Mouse (Mus musculus) intestine, postnatal 0 days (tissue): ENCODE data around the gene Apof. TPM values are rescaled to one million over a fixed set of nuclear protein-coding genes. Genes with fewer than 3 reads are reported as not detected.
"Not testable (repeated sequence)": the region's sequence is repeated elsewhere in the genome, so short reads cannot be mapped to it uniquely, and the experiment has no call there.

Experiments used
- ATAC-seq: fragments of 200-750 bp; cut with Nextera tagmentation; 2 replicates; pipeline ENCODE4 v1.8.0; 2017; ENCODE audit warnings: mild to moderate bottlenecking, moderate TSS enrichment, moderate library complexity
- H3K27ac ChIP-seq: fragments of 300-500 bp; sonication (generic); 2 replicates; pipeline ENCODE4 v1.5.1; 2014; ENCODE audit warnings: mild to moderate bottlenecking, low read depth, low read length, moderate library complexity
- H3K27me3 ChIP-seq: fragments of 300-500 bp; sonication (generic); replicated peaks from 2 replicates; pipeline ENCODE4 v1.6.1; 2014; ENCODE audit warnings: low read length, mixed read lengths; ENCODE audit not compliant: control insufficient read depth, insufficient read depth
- H3K36me3 ChIP-seq: fragments of 300-500 bp; sonication (generic); 2 replicates; pipeline ENCODE4 v1.6.1; 2014; ENCODE audit warnings: mild to moderate bottlenecking, moderate library complexity; ENCODE audit not compliant: control insufficient read depth, insufficient read depth
- H3K4me1 ChIP-seq: fragments of 300-500 bp; sonication (generic); replicated peaks from 2 replicates; pipeline ENCODE4 v1.6.1; 2014; ENCODE audit warnings: antibody characterized with exemption, low read length, mixed read lengths; ENCODE audit not compliant: control insufficient read depth, insufficient read depth
- H3K4me2 ChIP-seq: fragments of 300-500 bp; sonication (generic); replicated peaks from 2 replicates; pipeline ENCODE4 v1.6.1; 2014; ENCODE audit warnings: low read depth, mild to moderate bottlenecking, moderate library complexity
- H3K4me3 ChIP-seq: fragments of 300-500 bp; sonication (generic); 2 replicates; pipeline ENCODE4 v1.5.1; 2014; ENCODE audit warnings: low read depth, low read length
- H3K9ac ChIP-seq: fragments of 300-500 bp; sonication (generic); 2 replicates; pipeline ENCODE4 v1.6.1; 2014; ENCODE audit warnings: mild to moderate bottlenecking, low read depth, low read length
- H3K9me3 ChIP-seq: fragments of 300-500 bp; sonication (generic); 2 replicates; pipeline ENCODE4 v1.6.1; 2016; ENCODE audit warnings: mixed run types; ENCODE audit not compliant: control insufficient read depth
- CTCF ChIP-seq: sonication (generic); IDR thresholded peaks from 2 replicates; pipeline ENCODE4 v1.5.1; 2016; ENCODE audit warnings: low read depth, mild to moderate bottlenecking, control low read depth, antibody characterized with exemption, moderate library complexity
- WGBS: fragments of 180-500 bp; shearing (Covaris S2); extraction: QIAGEN DNeasy Blood & Tissue Kit; methylation state at CpG from one replicate; pipeline ENCODE4 v1.1.7; 2014; 5-methylcytosine and 5-hydroxymethylcytosine counted together
- polyA plus RNA-seq: library from polyadenylated mRNA; unstranded; fragments of >200 nt; fragmentation: Nextera tagmentation; extraction: Ambion mirVana; gene quantifications from 2 replicates; pipeline ENCODE4 v1.2.1, GENCODE M21; 2015

Gene Apof
- polyA plus RNA-seq, 1 experiment from 2014 or later, result 0.12 TPM

DNA sequence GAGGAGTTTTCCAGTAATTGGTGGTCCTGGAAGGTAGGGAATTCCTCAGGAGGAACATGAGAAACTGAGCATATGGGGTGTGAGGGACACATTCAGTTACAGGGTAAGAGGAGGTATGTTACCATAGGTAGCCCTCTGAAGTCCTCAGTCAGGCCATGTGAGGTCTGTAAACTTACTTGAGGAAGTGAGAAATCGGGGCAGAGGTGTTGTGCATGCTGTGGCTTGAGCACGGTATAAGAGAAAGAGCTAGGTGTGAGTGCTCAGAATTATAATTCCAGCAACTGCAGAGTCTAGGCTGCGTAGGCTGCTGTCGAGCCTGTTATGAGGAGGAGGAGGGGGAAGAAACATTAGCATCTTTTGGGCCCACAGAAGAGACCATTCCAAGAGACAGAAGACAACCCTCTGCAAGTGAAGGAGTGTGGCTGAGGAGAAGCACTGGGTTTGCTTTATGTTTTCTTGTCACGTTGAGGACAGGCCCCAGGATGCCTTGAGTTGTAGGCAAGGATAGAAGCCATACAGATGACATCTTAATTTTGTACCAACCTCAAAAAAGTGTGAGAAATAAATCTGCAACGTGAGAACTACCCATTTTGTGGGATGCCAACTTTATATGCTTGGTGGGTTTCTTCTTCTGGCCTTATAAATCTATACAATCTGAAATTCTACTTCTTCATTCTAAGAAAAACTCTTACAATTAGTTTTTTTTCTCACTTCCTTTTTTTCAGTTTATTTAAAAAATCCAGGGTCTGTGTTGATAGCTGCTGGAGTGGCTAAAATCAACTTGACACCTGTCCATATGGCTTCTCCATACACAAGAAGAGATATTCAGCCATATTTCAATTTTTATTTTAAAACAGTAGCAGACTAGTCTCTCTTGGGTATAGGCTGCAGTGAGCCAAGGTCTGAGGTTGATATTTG lies 4.8 kb upstream of the Apof start:
- H3K27me3 ChIP-seq, result no peaks in the 10 kb centered on the region
- TF ChIP-seq CTCF, result no peak
- H3K4me2 ChIP-seq, result no peak overlapping the region
- no peak overlapping the region for H3K27ac ChIP-seq
- H3K9me3 ChIP-seq, result no peaks in the 10 kb centered on the region
- no peak overlapping the region for H3K9ac ChIP-seq
- H3K4me1 ChIP-seq, result no peaks in the 10 kb centered on the region
- H3K36me3 ChIP-seq, result no peaks in the 10 kb centered on the region
- 80% methylated on average over 6 of the region's 6 CpGs for WGBS
- no peak for ATAC-seq
- no peak overlapping the region for H3K4me3 ChIP-seq

DNA sequence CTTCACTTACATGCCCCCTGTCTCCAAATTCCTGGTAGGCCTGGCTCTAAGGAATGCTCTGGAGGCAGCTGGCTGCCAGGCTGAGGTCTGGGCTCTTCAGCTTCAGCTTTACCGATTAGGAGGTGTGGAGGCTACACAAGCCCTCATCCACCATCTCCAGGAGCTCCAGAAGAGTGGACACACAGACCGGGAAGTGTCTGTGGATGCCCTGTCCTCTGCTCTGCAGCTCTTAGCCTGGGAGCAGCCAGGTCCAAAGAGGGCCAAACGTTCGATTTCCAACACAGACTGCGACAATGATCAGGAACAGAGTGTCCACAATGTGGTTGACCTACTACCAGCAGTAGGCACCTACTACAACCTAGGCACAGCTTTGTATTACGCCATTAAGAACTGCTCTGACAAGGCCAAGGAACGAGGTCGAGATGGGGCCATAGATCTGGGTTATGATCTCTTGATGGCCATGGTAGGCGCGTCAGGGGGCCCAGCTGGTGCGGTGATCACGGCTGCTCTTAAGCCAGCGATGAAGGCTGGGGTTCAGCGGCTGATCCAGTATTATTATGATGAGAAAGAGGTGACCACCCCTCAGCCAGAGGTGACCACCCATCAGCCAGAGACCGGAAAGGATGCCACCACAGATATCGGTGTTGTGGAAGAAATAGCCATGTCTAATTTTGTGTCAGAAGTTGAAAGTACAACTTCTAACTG lies 887 bp downstream of the Apof start:
- no peak for ATAC-seq
- H3K4me2 ChIP-seq, result peak overlapping the region; percentile 65
- no peak for TF ChIP-seq CTCF
- peak overlapping the region; percentile 31; the same call in 1 of the 2 replicates for H3K9ac ChIP-seq
- no peak overlapping the region; the same call in 1 of the 2 replicates for H3K27ac ChIP-seq
- H3K4me1 ChIP-seq, result no peaks in the 10 kb centered on the region
- no peaks in the 10 kb centered on the region for H3K36me3 ChIP-seq
- H3K27me3 ChIP-seq, result no peaks in the 10 kb centered on the region
- peak overlapping the region; percentile 77 for H3K4me3 ChIP-seq
- H3K9me3 ChIP-seq, result no peaks in the 10 kb centered on the region
- 73% methylated on average over 16 of the region's 16 CpGs for WGBS

DNA sequence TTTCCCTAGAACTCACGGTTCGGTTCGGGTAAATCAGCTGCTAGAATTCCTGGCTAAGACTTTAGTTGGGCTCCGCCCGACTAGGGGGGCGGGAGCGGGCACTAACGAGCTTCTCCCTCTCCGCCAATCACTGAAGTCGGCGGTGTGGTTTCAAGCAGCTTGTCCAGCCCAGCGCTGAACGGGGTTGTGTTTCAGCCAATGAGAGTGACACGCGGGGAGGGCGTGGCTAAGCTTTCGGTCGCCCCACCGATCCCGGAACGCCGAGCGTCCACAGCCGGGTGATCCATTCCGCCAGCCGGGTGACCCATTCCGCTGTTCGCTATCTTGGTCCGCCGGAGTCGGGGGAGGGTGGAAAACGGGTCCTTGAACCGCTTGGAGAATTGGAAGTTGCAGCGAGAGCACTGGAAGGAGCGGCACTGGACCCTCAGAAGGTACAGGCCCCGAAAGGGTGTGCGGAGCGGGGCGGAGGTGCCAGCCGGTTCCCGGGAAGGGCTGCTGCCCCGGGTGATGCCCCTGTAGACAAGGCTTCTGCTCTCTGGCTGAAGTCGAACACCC lies 1.9 kb downstream of the Apof start, which contains the start of gene Stat2:
Gene Stat2, plus strand, starts transcription at position 273 of the 555 bp plus-strand sequence.
- Histone ChIP-seq H3K27ac (peak within 1 kb of the TSS; percentile 76), H3K4me2 (peak within 1 kb of the TSS; percentile 65), H3K36me3 (no peaks in the 10 kb centered on the region), H3K27me3 (no peaks in the 10 kb centered on the region), H3K4me1 (no peaks in the 10 kb centered on the region), H3K9ac (peak within 1 kb of the TSS; percentile 58), H3K4me3 (peak within 1 kb of the TSS; percentile 77), H3K9me3 (no peaks in the 10 kb centered on the region)
- WGBS, result under 1% methylated on average over 43 of the region's 43 CpGs
- TF ChIP-seq CTCF, result no peak
- peak; percentile 97 for ATAC-seq

DNA sequence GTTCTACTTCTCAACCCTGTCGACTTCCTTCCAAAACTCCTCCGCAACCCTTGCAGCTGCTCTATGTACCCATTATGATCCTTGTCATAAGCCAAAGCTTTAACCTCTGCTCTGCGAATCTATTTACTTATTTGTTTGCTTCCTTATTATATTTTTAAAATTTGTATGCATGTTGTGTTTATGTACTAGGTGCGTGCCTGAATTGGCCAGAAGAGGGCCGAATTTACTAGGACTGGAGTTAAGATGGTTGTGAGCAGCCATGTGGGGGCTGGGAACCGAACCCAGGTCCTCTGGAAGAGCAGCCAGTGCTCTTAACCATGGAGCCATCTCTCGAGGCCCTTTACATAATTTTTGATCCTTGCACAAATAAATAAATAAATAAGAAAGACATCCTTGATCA lies 2.4 kb downstream of the Apof start:
- peak overlapping the region; percentile 58 for H3K9ac ChIP-seq
- peak overlapping the region; percentile 65 for H3K4me2 ChIP-seq
- no peaks in the 10 kb centered on the region for H3K36me3 ChIP-seq
- peak overlapping the region; percentile 76; the same call in 1 of the 2 replicates for H3K27ac ChIP-seq
- peak; percentile 41 for TF ChIP-seq CTCF
- no peaks in the 10 kb centered on the region for H3K4me1 ChIP-seq
- ATAC-seq, result no peak
- H3K4me3 ChIP-seq, result peak overlapping the region; percentile 77
- no peaks in the 10 kb centered on the region for H3K27me3 ChIP-seq
- 38% methylated on average over 7 of the region's 7 CpGs for WGBS
- no peaks in the 10 kb centered on the region for H3K9me3 ChIP-seq

DNA sequence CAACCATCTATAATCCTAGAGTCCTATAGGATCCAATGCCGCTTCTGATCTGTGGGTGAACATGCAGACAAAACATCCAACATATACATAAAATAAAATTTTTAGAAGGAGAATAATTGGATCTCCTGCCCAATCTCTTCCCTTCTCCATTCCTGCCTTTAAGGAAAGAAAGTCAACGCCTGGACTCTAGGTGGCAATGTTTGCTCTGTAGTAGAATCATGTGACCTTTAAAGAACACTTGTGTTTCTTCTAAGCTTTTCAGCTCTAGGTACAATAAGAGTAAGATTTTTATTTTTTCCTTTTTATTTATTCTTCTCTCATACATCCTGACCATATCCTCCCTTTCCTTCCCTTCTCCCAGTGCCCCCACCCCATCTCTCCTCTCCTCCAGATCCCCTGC lies 3.4 kb downstream of the Apof start:
- Histone ChIP-seq H3K9ac (no peak overlapping the region), H3K4me1 (no peaks in the 10 kb centered on the region), H3K36me3 (peaks cover 6% of the 10 kb centered on the region; the same call in 1 of the 2 replicates), H3K27ac (no peak overlapping the region), H3K9me3 (no peaks in the 10 kb centered on the region), H3K4me3 (peak overlapping the region; percentile 77; the same call in 1 of the 2 replicates), H3K27me3 (no peaks in the 10 kb centered on the region), H3K4me2 (peak overlapping the region; percentile 65)
- ATAC-seq, result no peak
- peak; percentile 71 for TF ChIP-seq CTCF
- WGBS, result 55% methylated on average over 2 of the region's 2 CpGs

DNA sequence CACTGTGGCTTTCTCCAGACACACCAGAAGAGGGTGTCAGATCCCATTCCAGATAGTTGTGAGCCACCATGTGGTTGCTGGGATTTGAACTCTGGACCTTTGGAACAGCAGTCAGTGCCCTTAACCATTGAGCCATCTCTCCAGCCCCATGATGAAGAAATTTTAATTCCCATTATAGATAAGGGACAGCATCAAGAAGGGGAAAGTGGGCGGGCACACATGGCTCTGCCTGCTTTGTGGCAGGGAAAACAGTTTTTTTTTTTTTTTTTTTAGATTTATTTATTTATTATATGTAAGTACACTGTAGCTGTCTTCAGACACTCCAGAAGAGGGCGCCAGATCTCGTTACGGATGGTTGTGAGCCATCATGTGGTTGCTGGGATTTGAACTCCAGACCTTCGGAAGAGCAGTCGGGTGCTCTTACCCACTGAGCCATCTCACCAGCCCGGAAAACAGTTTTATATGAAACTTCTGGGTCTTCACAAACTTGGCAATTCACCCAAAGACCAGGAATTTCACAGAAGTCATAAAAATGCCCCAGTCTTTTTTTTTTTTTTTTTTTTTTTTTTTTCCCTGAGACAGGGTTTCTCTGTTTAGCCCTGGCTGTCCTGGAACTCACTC lies 4.5 kb downstream of the Apof start:
- not testable (repeated sequence) for H3K9me3 ChIP-seq, H3K27me3 ChIP-seq, H3K4me3 ChIP-seq, H3K4me1 ChIP-seq, ATAC-seq, H3K9ac ChIP-seq, H3K27ac ChIP-seq
- Histone ChIP-seq H3K4me2 (peak overlapping the region; percentile 65; the same call in 1 of the 2 replicates), H3K36me3 (peaks cover 14% of the 10 kb centered on the region; the same call in 1 of the 2 replicates)
- WGBS, result 94% methylated on average over 4 of the region's 7 CpGs

DNA sequence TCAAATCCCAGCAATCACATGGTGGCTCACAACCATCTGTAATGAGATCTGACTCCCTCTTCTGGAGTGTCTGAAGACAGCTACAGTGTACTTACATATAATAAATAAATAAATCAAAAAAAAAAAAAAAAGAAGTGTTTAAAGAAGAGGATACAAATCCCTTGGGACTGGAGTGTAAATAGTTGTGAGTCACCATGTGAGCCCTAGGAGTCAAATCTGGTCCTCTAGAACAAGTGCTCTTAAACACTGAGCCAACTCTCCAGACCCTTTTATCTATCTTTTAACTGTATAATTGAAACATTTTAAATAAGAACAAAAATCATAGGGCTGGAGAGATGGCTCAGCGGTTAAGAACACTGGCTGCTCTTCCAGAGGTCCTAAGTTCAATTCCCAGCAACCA lies 6.9 kb downstream of the Apof start:
- not testable (repeated sequence) for H3K27me3 ChIP-seq

More for the DNA sequence above, 6.9 kb downstream of the Apof start:
- not testable (repeated sequence) for H3K9me3 ChIP-seq, H3K4me2 ChIP-seq, ATAC-seq, H3K9ac ChIP-seq, H3K27ac ChIP-seq, H3K4me1 ChIP-seq, H3K4me3 ChIP-seq
- WGBS, result 89% methylated on average over 1 of the region's 1 CpGs
- H3K36me3 ChIP-seq, result peaks cover 37% of the 10 kb centered on the region
